30 mouse cellular contexts compared by ENCODE assay signal in the genomic region with DNA sequence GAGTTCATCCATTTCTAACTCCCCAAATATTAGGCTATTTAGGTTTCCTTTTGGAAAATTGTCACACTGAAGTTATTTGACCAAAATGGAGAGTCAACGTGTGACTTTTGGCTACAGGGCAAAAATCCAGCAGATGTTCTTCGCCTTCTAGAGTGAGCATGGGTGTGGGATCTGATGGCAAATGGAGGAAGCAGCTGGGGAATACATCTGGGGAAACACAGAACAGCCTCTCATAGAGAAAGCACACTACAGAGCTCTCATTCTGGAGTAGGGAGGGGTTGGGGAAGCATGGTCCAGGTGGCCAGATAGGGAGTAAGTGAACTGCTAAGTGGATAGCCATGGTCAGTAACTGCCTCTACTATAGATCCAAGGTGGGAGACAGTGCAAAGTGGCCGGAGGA. TPM values are rescaled to one million over a fixed set of nuclear protein-coding genes. Genes with fewer than 3 reads are reported as not detected.
DNase-seq lines count a peak whose midpoint lies in the region; ATAC-seq lines count a peak whose summit lies in the region.
"Had no signal": no experiment of that assay in that cellular context is flagged by ENCODE, and none has a peak within 500 bp of the region (broad histone marks: within the 10 kb centered on the region; RNA-seq: fewer than 3 reads in every experiment).

No protein-coding gene starts in this region.

- 71% methylated on average over 3 of the region's 3 CpGs for WGBS in heart, embryonic 11.5 days (ENCODE audit: insufficient replicate concordance)
- WGBS in heart, embryonic 12.5 days, result 78% methylated on average over 3 of the region's 3 CpGs
- WGBS in hindbrain, embryonic 12.5 days, result 86% methylated on average over 3 of the region's 3 CpGs
- 90% methylated on average over 3 of the region's 3 CpGs for WGBS in hindbrain, embryonic 11.5 days
- WGBS in forebrain, embryonic 15.5 days, result 87% methylated on average over 3 of the region's 3 CpGs

- no peak for ATAC-seq in heart, embryonic 11.5 days (replicated peaks; ENCODE audit: insufficient number of reproducible peaks, low FRiP score, low TSS enrichment)
- ATAC-seq in heart, embryonic 12.5 days (ENCODE audit: insufficient number of reproducible peaks, low FRiP score), result no peak
- ATAC-seq in hindbrain, embryonic 12.5 days (ENCODE audit: low FRiP score), result 0 out of 2 replicates have a peak, but pooled peaks have one; percentile 4
- ATAC-seq in hindbrain, embryonic 11.5 days (ENCODE audit: low FRiP score), result no peak
- no peak for ATAC-seq in forebrain, embryonic 15.5 days (replicated peaks)
- ATAC-seq: CD4-positive, CD25-positive, alpha-beta regulatory T cell, adult 4 months; forebrain, postnatal 0 days; hindbrain, postnatal 0 days; inflammation-experienced regulatory T-cells, adult 6 months; intestine, embryonic 16.5 days had no signal

- H3K4me3 ChIP-seq in heart, embryonic 11.5 days (ENCODE audit: low read depth, low read length), result no peak overlapping the region
- no peak overlapping the region for H3K4me3 ChIP-seq in heart, embryonic 12.5 days
- H3K4me3 ChIP-seq in hindbrain, embryonic 12.5 days, result no peak overlapping the region
- no peak overlapping the region for H3K4me3 ChIP-seq in hindbrain, embryonic 11.5 days (ENCODE audit: low read depth, low read length)
- H3K4me3 ChIP-seq in forebrain, embryonic 15.5 days, result no peak overlapping the region
- H3K4me3 ChIP-seq: embryonic facial prominence, embryonic 10.5 days; embryonic facial prominence, embryonic 13.5 days; erythroblast, embryonic 14.5 days; forebrain, embryonic 12.5 days had no signal

- no peak overlapping the region for H3K27ac ChIP-seq in heart, embryonic 11.5 days (ENCODE audit: low read depth, low read length)
- H3K27ac ChIP-seq in heart, embryonic 12.5 days (ENCODE audit: poor library complexity, severe bottlenecking), result no peak overlapping the region
- H3K27ac ChIP-seq in hindbrain, embryonic 12.5 days, result no peak overlapping the region
- H3K27ac ChIP-seq in hindbrain, embryonic 11.5 days (ENCODE audit: low read depth, low read length), result no peak overlapping the region
- no peak overlapping the region for H3K27ac ChIP-seq in forebrain, embryonic 15.5 days (replicated peaks)
- H3K27ac ChIP-seq: embryonic facial prominence, embryonic 10.5 days; embryonic facial prominence, embryonic 13.5 days; forebrain, embryonic 12.5 days; hindbrain, embryonic 14.5 days; hindbrain, postnatal 0 days had no signal

- DNase-seq in heart, adult 11 months, result peak; percentile 97
- peak; percentile 59 for DNase-seq in heart, adult 8-10 months (ENCODE audit: low spot score)
- DNase-seq in hindbrain, embryonic 11.5 days (ENCODE audit: low spot score), result no peak
- DNase-seq in heart, postnatal 4 days, result peak; percentile 10
- DNase-seq: adrenal gland, adult 2 months; adrenal gland, postnatal 14 days; cerebellum, adult 11-12 months; cerebellum, adult 8-10 months; cerebellum, postnatal 10 days; cerebellum, postnatal 36 days; embryo, embryonic 11 days; forebrain, postnatal 0 days; gastrocnemius, postnatal 10 days; kidney, adult 18-20 months; kidney, adult 9 months had no signal

- H3K9ac ChIP-seq in heart, embryonic 11.5 days (ENCODE audit: low read depth, low read length), result no peak overlapping the region
- no peak overlapping the region for H3K9ac ChIP-seq in heart, embryonic 12.5 days
- H3K9ac ChIP-seq in hindbrain, embryonic 12.5 days, result no peak overlapping the region
- no peak overlapping the region for H3K9ac ChIP-seq in hindbrain, embryonic 11.5 days (ENCODE audit: low read depth, low read length)
- H3K9ac ChIP-seq in forebrain, embryonic 15.5 days (replicated peaks), result no peak overlapping the region
- H3K9ac ChIP-seq: embryonic facial prominence, embryonic 13.5 days; forebrain, embryonic 12.5 days; forebrain, postnatal 0 days; hindbrain, embryonic 14.5 days had no signal

- H3K36me3 ChIP-seq in heart, embryonic 11.5 days (ENCODE audit: control insufficient read depth, insufficient read depth, low read length), result no peaks in the 10 kb centered on the region
- H3K36me3 ChIP-seq in heart, embryonic 12.5 days, result no peaks in the 10 kb centered on the region
- H3K36me3 ChIP-seq in hindbrain, embryonic 12.5 days, result no peaks in the 10 kb centered on the region
- no peaks in the 10 kb centered on the region for H3K36me3 ChIP-seq in hindbrain, embryonic 11.5 days (ENCODE audit: control insufficient read depth, insufficient read depth, low read length)
- no peaks in the 10 kb centered on the region for H3K36me3 ChIP-seq in forebrain, embryonic 15.5 days
- H3K36me3 ChIP-seq: embryonic facial prominence, embryonic 10.5 days; embryonic facial prominence, embryonic 13.5 days; forebrain, embryonic 12.5 days had no signal

- no peaks in the 10 kb centered on the region for H3K4me1 ChIP-seq in heart, embryonic 11.5 days (ENCODE audit: control insufficient read depth, insufficient read depth, low read length)
- no peaks in the 10 kb centered on the region for H3K4me1 ChIP-seq in heart, embryonic 12.5 days (replicated peaks)
- peaks cover 7% of the 10 kb centered on the region for H3K4me1 ChIP-seq in hindbrain, embryonic 12.5 days
- no peaks in the 10 kb centered on the region for H3K4me1 ChIP-seq in hindbrain, embryonic 11.5 days (replicated peaks; ENCODE audit: control insufficient read depth, insufficient read depth, low read length)
- no peaks in the 10 kb centered on the region for H3K4me1 ChIP-seq in forebrain, embryonic 15.5 days

- no peaks in the 10 kb centered on the region for H3K27me3 ChIP-seq in heart, embryonic 11.5 days (ENCODE audit: control insufficient read depth, insufficient read depth, low read length)
- H3K27me3 ChIP-seq in heart, embryonic 12.5 days (replicated peaks), result no peaks in the 10 kb centered on the region
- H3K27me3 ChIP-seq in hindbrain, embryonic 12.5 days, result no peaks in the 10 kb centered on the region
- no peaks in the 10 kb centered on the region for H3K27me3 ChIP-seq in hindbrain, embryonic 11.5 days (ENCODE audit: control insufficient read depth, insufficient read depth, low read length)
- no peaks in the 10 kb centered on the region for H3K27me3 ChIP-seq in forebrain, embryonic 15.5 days
- H3K27me3 ChIP-seq: embryonic facial prominence, embryonic 13.5 days; forebrain, embryonic 12.5 days had no signal

- no peaks in the 10 kb centered on the region for H3K9me3 ChIP-seq in heart, embryonic 11.5 days (replicated peaks; ENCODE audit: control insufficient read depth, low read length)
- no peaks in the 10 kb centered on the region for H3K9me3 ChIP-seq in heart, embryonic 12.5 days (replicated peaks)
- no peaks in the 10 kb centered on the region for H3K9me3 ChIP-seq in hindbrain, embryonic 12.5 days (replicated peaks)
- H3K9me3 ChIP-seq in hindbrain, embryonic 11.5 days (ENCODE audit: control insufficient read depth, low read length), result no peaks in the 10 kb centered on the region
- no peaks in the 10 kb centered on the region for H3K9me3 ChIP-seq in forebrain, embryonic 15.5 days
- H3K9me3 ChIP-seq: embryonic facial prominence, embryonic 10.5 days; embryonic facial prominence, embryonic 13.5 days; forebrain, embryonic 12.5 days had no signal

- H3K4me2 ChIP-seq in heart, embryonic 11.5 days, result no peak overlapping the region
- no peak overlapping the region for H3K4me2 ChIP-seq in heart, embryonic 12.5 days
- H3K4me2 ChIP-seq in hindbrain, embryonic 12.5 days (replicated peaks), result no peak overlapping the region
- no peak overlapping the region for H3K4me2 ChIP-seq in hindbrain, embryonic 11.5 days (replicated peaks; ENCODE audit: low read depth, low read length)
- no peak overlapping the region for H3K4me2 ChIP-seq in forebrain, embryonic 15.5 days (replicated peaks)
- H3K4me2 ChIP-seq: embryonic facial prominence, embryonic 13.5 days; forebrain, embryonic 12.5 days; hindbrain, embryonic 14.5 days had no signal

RNA-seq across cellular contexts. Expression of gene Iyd, which starts 50.6 kb away (rescaled TPM):
- 0.52 TPM in 1 of 2 replicates, not detected in the other for polyA plus RNA-seq in heart, embryonic 11.5 days (2014; fragmentation: Nextera tagmentation; extraction: Ambion mirVana)
- not detected for total RNA-seq in heart, adult 8-10 months (2022)
- 0.42 and 0.49 TPM in 2 replicates for polyA plus RNA-seq in heart, embryonic 12.5 days (2016; fragmentation: Nextera tagmentation; extraction: Ambion mirVana)
- 0.23 TPM in 1 of 2 replicates, not detected in the other for polyA plus RNA-seq in hindbrain, embryonic 12.5 days (2016; fragmentation: Nextera tagmentation; extraction: Ambion mirVana)
- 0.10 TPM in 1 of 2 replicates, not detected in the other for polyA plus RNA-seq in hindbrain, embryonic 11.5 days (2014; fragmentation: Nextera tagmentation; extraction: Ambion mirVana)
- under 1 TPM; 0.29 to 0.38 TPM for total RNA-seq in heart, postnatal 4 days (2021)
- polyA plus RNA-seq in forebrain, embryonic 15.5 days (2015; fragmentation: Nextera tagmentation; extraction: Ambion mirVana), result 0.46 and 0.51 TPM in 2 replicates
- total RNA-seq: MEL had no signal
- polyA plus RNA-seq: C2C12; CD4-positive, CD25-positive, alpha-beta regulatory T cell, adult 4 months; embryonic facial prominence, embryonic 10.5 days; erythroblast, embryonic 14.5 days; forebrain, embryonic 12.5 days; inflammation-experienced regulatory T-cells, adult 6 months had no signal
